Mouse (Mus musculus) ES-Bruce4 (cell line): Measurements from ENCODE around the gene Scml4. TPM values are rescaled to one million over a fixed set of nuclear protein-coding genes. Genes with fewer than 3 reads are reported as not detected.

Source experiments
- H3K27ac ChIP-seq: 2 replicates; pipeline ENCODE4 v1.5.1; 2012; ENCODE audit warnings: low read length, inconsistent platforms; ENCODE audit not compliant: insufficient read depth
- H3K27me3 ChIP-seq: 2 replicates; pipeline ENCODE4 v1.6.1; 2012; ENCODE audit warnings: mild to moderate bottlenecking, low read length, inconsistent platforms; ENCODE audit not compliant: control insufficient read depth, poor library complexity, insufficient read depth, severe bottlenecking
- H3K36me3 ChIP-seq: 2 replicates; pipeline ENCODE4 v1.6.1; 2012; ENCODE audit warnings: inconsistent platforms, mild to moderate bottlenecking, low read length, moderate library complexity; ENCODE audit not compliant: control insufficient read depth, poor library complexity, insufficient read depth, severe bottlenecking
- H3K4me1 ChIP-seq: one replicate; pipeline ENCODE4 v1.8.1; 2011; ENCODE audit warnings: low read length; ENCODE audit not compliant: control insufficient read depth, insufficient read depth
- H3K4me3 ChIP-seq: 2 replicates; pipeline ENCODE4 v1.5.1; 2011; ENCODE audit warnings: low read depth, mild to moderate bottlenecking, low read length
- H3K9ac ChIP-seq: 2 replicates; pipeline ENCODE4 v1.6.1; 2012; ENCODE audit warnings: low read depth, mild to moderate bottlenecking, inconsistent platforms; ENCODE audit not compliant: poor library complexity, severe bottlenecking
- H3K9me3 ChIP-seq: replicated peaks from 2 replicates; pipeline ENCODE4 v1.6.1; 2012; ENCODE audit warnings: mild to moderate bottlenecking, low read length, inconsistent platforms; ENCODE audit not compliant: control insufficient read depth, poor library complexity, insufficient read depth, severe bottlenecking
- CTCF ChIP-seq: IDR thresholded peaks from one replicate; pipeline ENCODE4 v1.8.1; 2011; ENCODE audit warnings: low read depth, low read length
- EP300 ChIP-seq: IDR thresholded peaks from 2 replicates; pipeline ENCODE4 v1.6.1; 2011; ENCODE audit warnings: low read depth, low read length; ENCODE audit not compliant: insufficient read depth
- POLR2A ChIP-seq: IDR thresholded peaks from one replicate; pipeline ENCODE4 v1.8.1; 2011; ENCODE audit warnings: low read length; ENCODE audit not compliant: insufficient read depth
- polyA plus RNA-seq: library from polyadenylated mRNA; stranded (reverse); fragments of >200 nt; gene quantifications from 2 replicates; pipeline ENCODE4 v1.2.4, GENCODE M21; 2011; ENCODE audit warnings: low read depth; ENCODE audit not compliant: missing spikeins, insufficient read depth, insufficient read length

Scml4 gene
- polyA plus RNA-seq, 1 experiment: 0.15 TPM

GRCm38 (mm10) chr10:42876172-42876571, 16.0 kb downstream of the Scml4 start:
- TF ChIP-seq EP300: no peak
- no peak for TF ChIP-seq POLR2A
- TF ChIP-seq CTCF: no peak
- H3K4me3 ChIP-seq: no peak overlapping the region
- H3K27me3 ChIP-seq: no peaks in the 10 kb centered on the region
- H3K4me1 ChIP-seq: no peaks in the 10 kb centered on the region
- no peaks in the 10 kb centered on the region for H3K36me3 ChIP-seq
- no peaks in the 10 kb centered on the region for H3K9me3 ChIP-seq
- H3K9ac ChIP-seq: no peak overlapping the region
- no peak overlapping the region for H3K27ac ChIP-seq

GRCm38 (mm10) chr10:42879269-42879681, 19.1 kb downstream of the Scml4 start:
- TF ChIP-seq CTCF (no peak), EP300 (no peak), POLR2A (no peak)
- Histone ChIP-seq H3K9me3 (no peaks in the 10 kb centered on the region), H3K4me3 (no peak overlapping the region), H3K4me1 (no peaks in the 10 kb centered on the region), H3K27ac (no peak overlapping the region), H3K36me3 (no peaks in the 10 kb centered on the region), H3K27me3 (no peaks in the 10 kb centered on the region), H3K9ac (no peak overlapping the region)

- H3K27ac ChIP-seq: no peak overlapping the region
- no peaks in the 10 kb centered on the region for H3K4me1 ChIP-seq
- no peak overlapping the region for H3K9ac ChIP-seq
- H3K36me3 ChIP-seq: no peaks in the 10 kb centered on the region
- H3K9me3 ChIP-seq: no peaks in the 10 kb centered on the region
- no peak for TF ChIP-seq CTCF
- no peak for TF ChIP-seq POLR2A
- TF ChIP-seq EP300: no peak
- H3K27me3 ChIP-seq: no peaks in the 10 kb centered on the region
- no peak overlapping the region for H3K4me3 ChIP-seq
Observed at GRCm38 (mm10) chr10:42879682-42880081, 19.5 kb downstream of the Scml4 start.

- Histone ChIP-seq H3K4me1 (no peaks in the 10 kb centered on the region), H3K9me3 (no peaks in the 10 kb centered on the region), H3K27ac (no peak overlapping the region), H3K9ac (no peak overlapping the region), H3K27me3 (no peaks in the 10 kb centered on the region), H3K36me3 (no peaks in the 10 kb centered on the region), H3K4me3 (no peak overlapping the region)
- TF ChIP-seq EP300: no peak
- no peak for TF ChIP-seq POLR2A
- TF ChIP-seq CTCF: no peak
Observed at GRCm38 (mm10) chr10:42887040-42887439, 26.9 kb downstream of the Scml4 start.

GRCm38 (mm10) chr10:42888241-42888640, 28.1 kb downstream of the Scml4 start:
- Histone ChIP-seq H3K27me3 (no peaks in the 10 kb centered on the region), H3K4me3 (no peak overlapping the region), H3K9ac (no peak overlapping the region), H3K9me3 (no peaks in the 10 kb centered on the region), H3K4me1 (no peaks in the 10 kb centered on the region), H3K27ac (no peak overlapping the region), H3K36me3 (no peaks in the 10 kb centered on the region)
- TF ChIP-seq POLR2A (no peak), EP300 (no peak), CTCF (no peak)

- no peak overlapping the region for H3K9ac ChIP-seq
- no peaks in the 10 kb centered on the region for H3K4me1 ChIP-seq
- no peaks in the 10 kb centered on the region for H3K9me3 ChIP-seq
- TF ChIP-seq POLR2A (no peak), EP300 (no peak), CTCF (no peak)
- H3K27ac ChIP-seq: no peak overlapping the region
- H3K36me3 ChIP-seq: no peaks in the 10 kb centered on the region
- no peak overlapping the region for H3K4me3 ChIP-seq
- H3K27me3 ChIP-seq: no peaks in the 10 kb centered on the region
Observed at GRCm38 (mm10) chr10:42890365-42890764, 30.2 kb downstream of the Scml4 start.
